8 mouse cellular contexts compared by ENCODE assay signal in the genomic region with DNA sequence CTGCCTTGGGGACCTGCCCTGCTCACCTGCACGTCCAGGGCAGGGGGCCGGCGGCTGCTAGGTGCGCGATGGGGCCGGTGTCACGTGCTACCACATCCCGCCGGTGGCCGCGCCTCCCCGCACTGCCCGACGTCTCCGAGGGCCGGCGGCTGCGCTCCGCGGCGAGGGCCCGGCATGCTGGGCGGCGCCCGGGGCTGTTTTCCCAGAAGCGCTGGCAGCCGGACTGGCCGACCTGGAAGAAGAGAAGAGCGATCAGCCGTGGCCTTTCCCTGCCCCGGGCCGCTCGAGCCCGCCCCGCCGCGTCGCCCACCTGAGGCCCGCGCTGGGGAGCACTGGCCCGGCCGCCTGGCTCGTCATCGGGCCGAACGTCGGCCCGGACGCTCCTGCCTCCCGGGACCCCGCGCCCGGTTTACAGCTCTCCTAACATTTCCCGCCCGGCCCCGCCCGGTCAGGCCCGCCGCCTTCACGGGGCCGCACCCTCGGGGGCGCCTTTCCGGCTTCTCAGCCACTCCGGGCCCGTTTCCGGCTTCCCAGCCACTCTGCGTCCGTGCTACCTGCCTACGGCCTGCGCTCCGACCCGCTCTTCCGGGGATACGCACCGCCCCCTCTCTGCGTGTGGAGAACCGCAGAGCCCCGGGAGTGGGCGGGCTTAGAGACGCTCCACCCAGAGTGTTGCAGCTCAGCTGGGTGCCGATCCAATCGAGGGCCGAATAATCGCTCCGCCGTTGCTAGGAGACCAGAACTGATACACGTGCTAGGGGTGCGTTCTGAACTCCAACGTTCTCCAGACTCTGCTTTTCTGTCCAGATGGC. TPM values are rescaled to one million over a fixed set of nuclear protein-coding genes. Genes with fewer than 3 reads are reported as not detected.
DNase-seq lines count a peak whose midpoint lies in the region; ATAC-seq and TF ChIP-seq lines count a peak whose summit lies in the region.

A gene (minus strand): TSS at position 645 of the 812 bp plus-strand sequence.

- TF ChIP-seq POLR2A in brain, embryonic 14.5 days (IDR thresholded peaks at IDR 0.05; ENCODE audit: borderline replicate concordance, extremely low read depth, insufficient read depth, insufficient read length, poor library complexity, severe bottlenecking) = peak; percentile 38; the same call in 1 of the 2 replicates
- no peak for TF ChIP-seq POLR2A in liver, adult 2 months (IDR thresholded peaks at IDR 0.05; ENCODE audit: extremely low read depth, insufficient read depth, low read length)
- TF ChIP-seq POLR2A in myocyte (IDR thresholded peaks at IDR 0.05; ENCODE audit: insufficient read length, low read depth) = peak; percentile 53

- peak; percentile 99 for DNase-seq in brain, embryonic 14.5 days (ENCODE audit: low read depth)
- DNase-seq in liver, adult 2 months (ENCODE audit: extremely low read depth, low read depth, low spot score) = peak; percentile 93
- DNase-seq in splenic B cell, adult 2 months (ENCODE audit: low read depth, low spot score) = peak; percentile 99

- H3K27ac ChIP-seq in heart, embryonic 11.5 days (ENCODE audit: low read depth, low read length) = peak within 1 kb of the TSS; percentile 92
- peak within 1 kb of the TSS; percentile 87 for H3K27ac ChIP-seq in kidney, embryonic 16.5 days (ENCODE audit: low read length)
- peak within 1 kb of the TSS; percentile 60 for H3K27ac ChIP-seq in liver, adult 2 months (replicated peaks; ENCODE audit: insufficient read depth, low read depth, low read length)

- H3K4me3 ChIP-seq in C2C12 (ENCODE audit: insufficient read depth, poor library complexity, severe bottlenecking) (peak within 1 kb of the TSS; percentile 87), myocyte (peak within 1 kb of the TSS; percentile 38)
- H3K4me3 ChIP-seq in erythroblast, embryonic 14.5 days (replicated peaks) = peak within 1 kb of the TSS; percentile 91
- H3K4me3 ChIP-seq in heart, embryonic 11.5 days (ENCODE audit: low read depth, low read length) = peak within 1 kb of the TSS; percentile 92
- peak within 1 kb of the TSS; percentile 88 for H3K4me3 ChIP-seq in kidney, embryonic 16.5 days (ENCODE audit: low read length)
- H3K4me3 ChIP-seq in liver, adult 2 months (ENCODE audit: insufficient read depth, low read depth, low read length) = peak within 1 kb of the TSS; percentile 100

- H3K9ac ChIP-seq in heart, embryonic 11.5 days (ENCODE audit: low read depth, low read length) = peak within 1 kb of the TSS; percentile 94
- H3K9ac ChIP-seq in kidney, embryonic 16.5 days (replicated peaks; ENCODE audit: low read length) = peak within 1 kb of the TSS; percentile 90
- peak within 1 kb of the TSS; percentile 84 for H3K9ac ChIP-seq in liver, adult 2 months (ENCODE audit: low read depth, low read length)

- peak within 1 kb of the TSS; percentile 96 for H3ac ChIP-seq in C2C12 (ENCODE audit: control insufficient read depth, insufficient read length, low read depth)
- peak within 1 kb of the TSS; percentile 59 for H3ac ChIP-seq in myocyte (ENCODE audit: control insufficient read depth, insufficient read length)

- ATAC-seq in heart, embryonic 11.5 days (replicated peaks; ENCODE audit: insufficient number of reproducible peaks, low FRiP score, low TSS enrichment) = peak; percentile 99
- ATAC-seq in kidney, embryonic 16.5 days (ENCODE audit: low FRiP score, low TSS enrichment) = peak; percentile 100

- peaks cover 40% of the 10 kb centered on the region for H3K79me3 ChIP-seq in C2C12 (ENCODE audit: low read depth)

- H3K27me3 ChIP-seq in C2C12 (ENCODE audit: control insufficient read depth, insufficient read depth, insufficient read length) = peaks cover 5% of the 10 kb centered on the region
- H3K27me3 ChIP-seq in erythroblast, embryonic 14.5 days (ENCODE audit: control insufficient read depth) = peaks cover 8% of the 10 kb centered on the region
- no peaks in the 10 kb centered on the region for H3K27me3 ChIP-seq in heart, embryonic 11.5 days (ENCODE audit: control insufficient read depth, insufficient read depth, low read length)
- no peaks in the 10 kb centered on the region for H3K27me3 ChIP-seq in kidney, embryonic 16.5 days (ENCODE audit: insufficient read depth, low read length)
- no peaks in the 10 kb centered on the region for H3K27me3 ChIP-seq in liver, adult 2 months (ENCODE audit: control insufficient read depth, insufficient read depth, low read length)
- H3K27me3 ChIP-seq in myocyte (ENCODE audit: control insufficient read depth, insufficient read depth, insufficient read length) = no peaks in the 10 kb centered on the region
- no peaks in the 10 kb centered on the region for H3K27me3 ChIP-seq in splenic B cell, adult 2 months (ENCODE audit: control insufficient read depth, insufficient read depth, low read length, poor library complexity, severe bottlenecking)

- peaks cover 34% of the 10 kb centered on the region for H3K4me1 ChIP-seq in erythroblast, embryonic 14.5 days (ENCODE audit: control insufficient read depth)
- peaks cover 6% of the 10 kb centered on the region; the same call in 1 of the 2 replicates for H3K4me1 ChIP-seq in heart, embryonic 11.5 days (ENCODE audit: control insufficient read depth, insufficient read depth, low read length)
- H3K4me1 ChIP-seq in kidney, embryonic 16.5 days (ENCODE audit: insufficient read depth, low read length) = peaks cover 11% of the 10 kb centered on the region
- H3K4me1 ChIP-seq in liver, adult 2 months (ENCODE audit: control insufficient read depth, insufficient read depth, low read length) = peaks cover 4% of the 10 kb centered on the region

- WGBS in heart, embryonic 11.5 days (ENCODE audit: insufficient replicate concordance) = under 1% methylated on average over 81 of the region's 90 CpGs
- 0% methylated on average over 85 of the region's 90 CpGs for WGBS in kidney, embryonic 16.5 days
- 1% methylated on average over 90 of the region's 90 CpGs for WGBS in liver, adult 2 months

- H3K79me2 ChIP-seq in C2C12 (ENCODE audit: control insufficient read depth, insufficient read depth) (peaks cover 50% of the 10 kb centered on the region), myocyte (ENCODE audit: control insufficient read depth, insufficient read depth) (peaks cover 27% of the 10 kb centered on the region)
- H3K79me2 ChIP-seq in liver, adult 2 months (ENCODE audit: control insufficient read depth, insufficient read depth, low read length) = no peaks in the 10 kb centered on the region

- H3K4me2 ChIP-seq in heart, embryonic 11.5 days = peak within 1 kb of the TSS; percentile 86
- peak within 1 kb of the TSS; percentile 90 for H3K4me2 ChIP-seq in kidney, embryonic 16.5 days (replicated peaks; ENCODE audit: low read depth, low read length)
- H3K4me2 ChIP-seq in myocyte (ENCODE audit: low read depth) = peak within 1 kb of the TSS; percentile 78

- no peaks in the 10 kb centered on the region for H3K9me3 ChIP-seq in erythroblast, embryonic 14.5 days (ENCODE audit: control insufficient read depth, low read length)
- H3K9me3 ChIP-seq in heart, embryonic 11.5 days (replicated peaks; ENCODE audit: control insufficient read depth, low read length) = no peaks in the 10 kb centered on the region
- H3K9me3 ChIP-seq in kidney, embryonic 16.5 days (ENCODE audit: low read length) = no peaks in the 10 kb centered on the region

- H3K36me3 ChIP-seq in C2C12 (ENCODE audit: control insufficient read depth, insufficient read depth) (peaks cover 31% of the 10 kb centered on the region), myocyte (ENCODE audit: control insufficient read depth, insufficient read depth) (peaks cover 21% of the 10 kb centered on the region)
- peaks cover 32% of the 10 kb centered on the region for H3K36me3 ChIP-seq in erythroblast, embryonic 14.5 days (ENCODE audit: control insufficient read depth)
- peaks cover 7% of the 10 kb centered on the region; the same call in 1 of the 2 replicates for H3K36me3 ChIP-seq in heart, embryonic 11.5 days (ENCODE audit: control insufficient read depth, insufficient read depth, low read length)
- H3K36me3 ChIP-seq in kidney, embryonic 16.5 days (ENCODE audit: insufficient read depth, low read length) = peaks cover 17% of the 10 kb centered on the region
- peaks cover 12% of the 10 kb centered on the region for H3K36me3 ChIP-seq in liver, adult 2 months (ENCODE audit: control insufficient read depth, insufficient read depth, low read length)
- no peaks in the 10 kb centered on the region for H3K36me3 ChIP-seq in splenic B cell, adult 2 months (ENCODE audit: control insufficient read depth, insufficient read depth, low read length, poor library complexity, severe bottlenecking)

- no peak for TF ChIP-seq CTCF in C2C12 (IDR thresholded peaks at IDR 0.05; ENCODE audit: control insufficient read depth, insufficient read depth, insufficient read length)
- no peak for TF ChIP-seq CTCF in brain, embryonic 14.5 days (IDR thresholded peaks at IDR 0.05; ENCODE audit: borderline replicate concordance, extremely low read depth, insufficient read depth, insufficient read length)
- peak; percentile 21; the same call in 1 of the 2 replicates for TF ChIP-seq CTCF in liver, adult 2 months (IDR thresholded peaks at IDR 0.05; ENCODE audit: low read depth, low read length)

TF ChIP-seq in C2C12, 6 proteins besides CTCF, POLR2A, EP300 and RAD21:
- no peak for TF ChIP-seq MYOG (IDR thresholded peaks at IDR 0.05; ENCODE audit: control insufficient read depth, extremely low read depth, insufficient read length)
- peak; percentile 89 for TF ChIP-seq MAX (IDR thresholded peaks at IDR 0.05)
- no peak for TF ChIP-seq CEBPB (IDR thresholded peaks at IDR 0.05; ENCODE audit: low read depth)

TF ChIP-seq in myocyte, 11 proteins besides CTCF, POLR2A, EP300 and RAD21 (continues in another document):
- TF ChIP-seq REST (IDR thresholded peaks at IDR 0.05; ENCODE audit: insufficient read depth, insufficient read length) = no peak
- TF ChIP-seq MYOD1 (IDR thresholded peaks at IDR 0.05; ENCODE audit: control insufficient read depth in 1 of 3, insufficient read length in 2 of 3, low read depth in 2 of 3) = no peak
- TF ChIP-seq POLR2AphosphoS2 (IDR thresholded peaks at IDR 0.05; ENCODE audit: insufficient read length, low read depth) = no peak
- TF ChIP-seq MYOG (IDR thresholded peaks at IDR 0.05; ENCODE audit: control insufficient read depth in 1 of 3, insufficient read depth in 1 of 3, insufficient read length in 2 of 3, low read depth in 2 of 3) = peak in 1 of 3 experiments; percentile 37
- TF ChIP-seq SRF (IDR thresholded peaks at IDR 0.05; ENCODE audit: control insufficient read depth, insufficient read length, low read depth) = peak; percentile 60
- no peak for TF ChIP-seq TCF3 (IDR thresholded peaks at IDR 0.05; ENCODE audit: insufficient read length, low read depth)
- no peak for TF ChIP-seq E2F4 (IDR thresholded peaks at IDR 0.05; ENCODE audit: insufficient read depth)

RNA-seq across cellular contexts. Expression of the gene that starts here (rescaled TPM):
- polyA plus RNA-seq in C2C12 (2012; fragmentation: generic; extraction: Trizol) (18.0 TPM), myocyte (2012; fragmentation: generic; extraction: Trizol) (16.2 TPM)
- polyA plus RNA-seq in brain, embryonic 14.5 days (2012; rRNA removed) = 58.2 and 59.3 TPM in 2 replicates
- 0.51 and 0.54 TPM in 2 replicates for polyA plus RNA-seq in erythroblast, embryonic 14.5 days (2012)
- polyA plus RNA-seq in heart, embryonic 11.5 days (2014; fragmentation: Nextera tagmentation; extraction: Ambion mirVana) = 17.1 and 17.2 TPM in 2 replicates
- 14.3 and 15.0 TPM in 2 replicates for polyA plus RNA-seq in kidney, embryonic 16.5 days (2015; fragmentation: Nextera tagmentation; extraction: Ambion mirVana)
- 3.7 and 5.2 TPM in 2 replicates for total RNA-seq in liver, adult 2 months (2014; rRNA removed)
- polyA plus RNA-seq in liver, adult 2 months (2012; rRNA removed) = 4.6 and 6.3 TPM in 2 replicates

Comparison
In these comparisons a context has a peak if more than half of its experiments do, and no peak if none do; other contexts are left out.
1. Peak in every context shown above with its lines: DNase-seq, ATAC-seq, H3K4me3 ChIP-seq and H3K27ac ChIP-seq.
2. H3K4me3 ChIP-seq: peak in every context shown above with its lines; median percentile 100 in liver, adult 2 months; 92 in heart, embryonic 11.5 days; 91 in erythroblast, embryonic 14.5 days; 88 in kidney, embryonic 16.5 days; 87 in C2C12; 38 in myocyte.